Mouse (Mus musculus): Measurements from ENCODE around the gene Sec16b.

The Sec16b gene

DNA sequence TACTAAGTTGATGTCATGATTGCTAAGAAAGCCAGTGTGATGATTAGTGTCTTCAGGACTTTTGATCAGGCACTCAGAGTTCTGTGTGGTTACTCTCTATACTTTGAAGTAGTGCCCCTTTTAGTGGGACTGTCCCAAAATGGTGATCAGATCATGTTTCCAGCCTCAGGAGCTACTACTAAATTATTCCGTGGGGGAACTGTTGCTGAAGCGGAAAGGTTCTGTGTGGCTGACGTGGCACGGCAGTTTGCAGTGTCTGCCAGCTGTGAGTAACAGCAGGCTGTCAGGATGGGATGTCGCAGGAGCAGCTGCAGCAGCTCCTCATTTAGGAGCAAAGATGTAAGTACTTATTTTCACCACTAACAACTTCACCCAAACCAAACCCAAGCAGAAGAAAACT lies at the start of gene Sec16b:
Sec16b (plus strand) TSS at position 207 of the 400 bp plus-strand sequence.
- no peak for DNase-seq (ENCODE audit: low spot score)

DNA sequence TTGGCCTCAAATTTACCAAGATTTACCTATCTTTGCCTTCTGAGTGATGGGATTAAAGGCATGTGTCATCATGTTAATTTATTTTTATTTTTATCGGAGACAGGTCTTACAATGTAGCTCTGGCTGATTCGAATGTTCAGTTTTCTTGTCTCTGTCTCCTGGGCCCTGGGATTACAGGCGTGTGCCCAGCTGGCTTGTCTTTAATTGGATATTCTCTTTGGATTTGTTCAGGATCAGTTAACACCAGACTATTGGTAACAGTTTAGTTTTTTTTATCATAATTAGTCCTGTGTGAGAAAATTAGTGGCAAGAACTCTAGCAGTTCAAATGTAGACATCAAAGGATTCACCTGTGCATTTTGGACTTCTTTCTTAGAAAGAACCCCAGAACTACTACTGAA lies 48.7 kb upstream of the Sec16b start:
- DNase-seq (ENCODE audit: low spot score), result no peak

DNA sequence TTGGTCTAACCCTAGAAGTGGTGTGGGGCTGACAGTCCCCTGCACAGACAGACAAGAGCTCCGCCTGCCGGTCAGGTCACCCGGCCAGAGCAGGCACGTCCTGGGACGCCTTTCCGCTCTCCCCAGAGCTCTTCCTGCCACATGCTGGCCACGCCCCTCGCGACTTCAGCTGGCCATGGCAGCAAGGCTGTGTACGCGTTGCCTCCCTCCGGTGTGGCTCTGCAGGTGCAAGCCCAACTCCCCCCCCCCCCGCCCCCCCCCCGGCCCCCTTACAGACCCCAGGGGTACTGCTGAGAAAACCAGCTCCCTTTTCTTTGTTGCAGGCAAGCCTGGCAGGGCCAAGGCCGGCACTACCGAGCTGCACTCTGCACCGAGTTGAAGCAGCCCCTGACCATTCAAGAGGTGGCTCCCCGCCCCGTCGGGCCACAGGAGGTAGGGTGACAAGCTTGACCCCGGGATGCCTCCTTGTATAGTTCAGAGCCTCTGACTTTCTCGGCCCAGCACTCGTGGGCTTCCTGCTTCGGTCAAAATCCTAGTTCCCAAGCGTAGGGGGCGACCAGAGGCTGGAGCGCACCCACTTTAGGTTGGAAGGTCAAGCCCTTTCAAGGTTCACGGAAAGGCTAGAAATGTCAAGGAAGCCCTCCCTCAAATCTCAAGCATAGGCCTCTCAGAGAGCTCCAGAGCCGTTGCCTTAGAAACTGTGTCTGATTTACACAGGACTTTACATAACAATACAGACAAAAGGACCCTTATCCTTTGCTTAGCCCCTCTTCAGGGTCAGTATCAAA lies 47.9 kb upstream of the Sec16b start, which contains the start of gene Cryzl2:
Cryzl2 (plus strand) TSS at position 157 of the 788 bp plus-strand sequence.
- DNase-seq (ENCODE audit: low spot score), result peak; percentile 71

DNA sequence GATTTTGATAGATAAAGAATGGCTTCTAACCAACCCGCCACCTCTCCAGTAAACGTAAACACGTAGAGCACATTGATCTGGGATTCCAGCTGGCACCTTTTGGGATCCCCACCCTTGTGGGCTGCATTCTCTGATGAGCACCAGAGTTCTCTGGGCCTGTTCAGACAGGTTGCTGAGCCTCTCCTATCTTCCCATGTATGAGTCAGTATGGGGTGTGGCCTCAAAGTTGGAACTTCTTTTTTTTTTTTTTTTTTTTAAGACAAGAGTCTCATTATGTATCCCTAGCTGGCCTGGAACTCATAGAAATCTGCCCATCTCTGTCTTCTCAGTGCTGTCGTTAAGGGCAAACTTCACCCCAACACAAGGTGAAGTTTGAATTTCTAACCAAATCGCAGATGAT lies 46.6 kb upstream of the Sec16b start:
- DNase-seq (ENCODE audit: low spot score), result no peak

DNA sequence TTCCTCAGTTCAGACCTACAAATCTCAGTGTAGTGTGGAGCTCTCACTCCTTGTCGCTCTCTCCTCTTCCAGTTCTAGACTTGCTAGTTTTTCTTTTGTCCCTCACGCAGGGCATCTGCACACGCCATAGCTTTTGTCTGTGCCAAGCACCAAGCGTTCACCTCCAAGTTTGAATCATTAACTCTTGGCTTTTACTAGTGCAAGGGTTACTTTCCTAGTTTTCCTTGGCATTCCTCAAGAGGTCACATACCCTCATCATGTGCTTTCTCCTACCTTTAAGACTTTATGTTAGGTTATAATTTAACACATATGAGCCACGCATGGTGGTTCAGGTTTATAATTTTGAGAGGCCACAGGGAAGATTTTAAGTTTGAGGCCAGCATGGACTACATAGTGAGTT lies 45.3 kb upstream of the Sec16b start:
- DNase-seq (ENCODE audit: low spot score), result no peak

DNA sequence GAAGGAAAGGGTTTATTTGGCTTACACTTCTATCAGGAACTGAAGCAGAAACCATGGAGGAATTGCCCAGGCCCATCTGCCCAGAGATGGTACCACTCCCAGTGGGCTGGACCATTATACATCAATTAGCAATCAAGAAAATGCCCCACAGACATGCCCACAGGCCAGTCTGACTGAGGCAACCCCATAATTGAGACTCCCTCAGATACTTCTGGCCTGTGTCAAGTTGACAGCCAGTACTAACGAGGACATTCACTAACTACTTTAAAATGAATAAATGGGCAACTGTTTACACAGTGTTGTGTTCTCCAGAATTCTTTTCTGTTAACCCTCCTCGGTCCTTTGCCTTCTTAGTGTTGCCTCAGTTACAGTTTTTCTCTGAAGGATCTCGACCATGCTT lies 44.2 kb upstream of the Sec16b start:
- no peak for DNase-seq (ENCODE audit: low spot score)

DNA sequence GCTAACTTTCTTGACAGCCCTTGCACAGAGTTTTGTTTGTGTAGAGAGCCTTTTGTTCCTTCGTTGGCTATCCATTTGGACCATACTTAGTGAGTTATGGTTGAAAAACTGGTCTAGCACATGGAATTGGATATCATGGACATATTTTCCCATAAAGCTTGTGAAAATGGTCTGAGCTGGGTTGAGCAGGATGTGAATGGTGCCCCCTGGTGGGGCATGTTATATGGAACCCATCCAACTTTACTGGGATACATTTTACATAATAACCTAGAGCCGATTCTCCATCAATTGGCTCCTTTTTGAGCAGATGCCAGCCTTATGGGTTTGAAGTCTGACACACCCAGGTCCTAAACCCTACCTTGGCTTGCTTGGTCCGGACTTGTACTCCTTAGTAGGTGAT lies 41.3 kb upstream of the Sec16b start:
- DNase-seq (ENCODE audit: low spot score), result peak; percentile 82

DNA sequence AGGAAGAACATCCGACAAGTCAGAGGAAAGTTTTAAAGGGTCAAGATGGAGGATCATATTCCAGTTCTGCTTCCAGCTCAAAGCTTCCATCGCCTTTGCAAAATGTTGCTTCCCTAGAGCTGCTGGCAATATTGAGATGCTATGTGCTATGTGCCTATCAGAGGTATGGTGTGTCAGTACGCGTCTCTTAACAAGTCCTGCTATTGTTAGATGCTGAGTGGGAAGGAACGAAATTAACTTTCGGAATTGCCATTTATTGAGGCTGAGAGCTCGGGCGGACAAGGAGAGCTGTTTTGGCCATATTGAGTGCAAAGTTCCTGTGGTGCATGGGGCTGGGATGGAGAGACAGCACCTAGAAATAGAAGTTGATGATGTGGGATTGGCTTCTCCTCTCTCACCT lies 38.7 kb upstream of the Sec16b start:
- DNase-seq (ENCODE audit: low spot score), result no peak

DNA sequence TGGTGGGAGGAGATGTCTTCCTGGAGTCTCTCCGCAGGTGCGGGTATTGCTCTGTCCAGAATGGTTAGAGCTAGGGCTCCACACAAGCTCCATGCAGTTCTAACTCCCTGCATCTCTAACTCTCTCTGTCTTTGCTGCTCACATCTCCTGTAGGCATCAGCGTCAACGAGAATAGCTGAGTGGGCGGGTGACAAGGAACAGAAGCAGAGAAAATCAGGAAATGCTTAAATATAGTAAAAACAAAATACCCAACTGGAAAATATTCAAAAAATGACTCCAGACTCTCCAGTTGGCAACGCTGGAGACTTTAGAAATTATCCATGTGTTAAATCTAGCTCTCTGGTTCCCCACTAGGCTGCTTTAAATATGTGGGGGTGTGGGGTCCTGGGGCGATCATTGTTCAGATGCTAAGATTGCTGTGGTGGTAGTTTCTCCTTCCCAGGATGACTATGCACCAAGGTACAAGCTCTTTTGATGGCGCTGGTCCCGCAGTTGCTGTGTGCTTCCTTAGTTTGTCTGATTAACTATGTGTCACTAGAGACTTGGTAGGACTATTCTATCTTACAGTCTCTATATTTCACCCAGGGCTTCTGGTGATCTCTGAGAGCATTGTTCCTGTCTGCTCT lies 35.7 kb upstream of the Sec16b start:
- peak; percentile 79 for DNase-seq (ENCODE audit: low spot score)

DNA sequence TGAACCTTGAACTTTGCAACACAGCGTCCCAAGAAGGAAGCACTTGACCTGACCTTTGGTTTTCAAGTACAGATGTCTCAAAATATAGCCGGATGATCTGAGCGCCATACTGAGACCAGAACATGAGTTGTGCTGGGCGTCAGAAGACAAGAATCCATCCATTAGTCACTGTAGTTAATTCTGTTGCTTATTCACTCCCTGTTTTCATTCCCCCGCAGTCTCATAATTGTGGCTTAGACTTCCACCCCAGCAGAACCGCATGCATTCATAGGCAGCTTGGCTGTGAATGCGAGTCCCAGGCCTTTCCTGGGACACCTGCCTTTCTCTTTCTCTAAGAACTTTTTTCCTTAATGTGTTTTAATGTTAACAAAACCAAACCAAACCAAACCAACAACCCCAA lies 33.8 kb upstream of the Sec16b start:
- no peak for DNase-seq (ENCODE audit: low spot score)

DNA sequence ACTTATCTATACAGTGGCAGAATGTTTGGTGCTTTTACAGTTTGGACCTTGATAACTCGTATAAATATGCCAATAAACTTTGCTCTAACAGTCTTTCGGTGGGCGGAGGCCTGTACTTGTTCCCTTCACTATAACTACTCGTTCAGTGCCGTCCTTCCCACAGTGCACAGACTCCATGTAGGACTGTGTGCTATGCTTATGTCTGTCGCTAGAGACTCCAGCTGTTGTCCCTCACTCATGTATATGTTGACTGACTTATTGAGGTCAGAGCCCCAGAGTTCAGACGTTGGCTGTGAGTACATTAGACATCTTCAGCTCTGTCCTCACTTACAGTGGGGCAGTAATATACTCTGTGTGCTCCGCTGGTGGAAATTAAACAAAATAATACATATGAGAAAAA lies 31.7 kb upstream of the Sec16b start:
- DNase-seq (ENCODE audit: low spot score), result no peak

DNA sequence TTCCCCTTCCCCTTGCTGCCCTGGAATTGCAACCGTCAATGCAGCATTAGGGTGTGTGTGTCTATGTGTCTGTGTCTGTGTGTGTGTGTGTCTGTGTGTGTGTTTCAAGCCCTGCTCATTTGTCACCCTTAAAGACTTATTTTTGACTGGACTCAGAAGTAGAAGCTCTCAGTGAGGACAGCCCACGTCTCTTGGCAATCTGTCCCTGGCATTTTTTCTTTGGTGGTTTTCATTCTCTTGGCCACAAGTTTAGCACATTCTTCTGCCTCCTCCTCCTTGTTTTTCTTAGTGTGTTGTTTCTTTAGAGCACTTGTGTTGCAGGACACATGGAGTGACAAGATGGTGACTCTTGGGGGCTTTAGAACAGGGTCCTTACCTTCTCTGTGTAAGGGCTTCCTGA lies 30.3 kb upstream of the Sec16b start:
- DNase-seq (ENCODE audit: low spot score), result no peak

DNA sequence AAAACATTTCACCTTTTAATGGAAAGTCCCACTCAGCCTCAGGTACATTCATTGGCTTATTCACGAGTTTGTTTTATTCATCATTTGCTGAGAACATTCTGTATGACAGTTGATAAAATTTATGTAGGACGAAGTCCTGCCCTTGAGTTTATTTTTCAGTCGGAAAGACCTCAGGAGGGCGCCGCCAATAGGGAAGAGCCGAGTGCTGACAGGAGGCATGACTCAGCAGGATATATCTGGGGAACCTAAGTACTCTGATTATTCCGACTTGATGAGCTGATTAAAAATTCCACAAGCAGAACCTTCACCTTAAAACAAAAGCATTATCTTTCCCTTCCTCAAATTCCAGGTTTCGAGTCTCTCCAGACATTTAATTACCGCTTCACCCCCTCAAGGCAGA lies 26.4 kb upstream of the Sec16b start:
- no peak for DNase-seq (ENCODE audit: low spot score)

DNA sequence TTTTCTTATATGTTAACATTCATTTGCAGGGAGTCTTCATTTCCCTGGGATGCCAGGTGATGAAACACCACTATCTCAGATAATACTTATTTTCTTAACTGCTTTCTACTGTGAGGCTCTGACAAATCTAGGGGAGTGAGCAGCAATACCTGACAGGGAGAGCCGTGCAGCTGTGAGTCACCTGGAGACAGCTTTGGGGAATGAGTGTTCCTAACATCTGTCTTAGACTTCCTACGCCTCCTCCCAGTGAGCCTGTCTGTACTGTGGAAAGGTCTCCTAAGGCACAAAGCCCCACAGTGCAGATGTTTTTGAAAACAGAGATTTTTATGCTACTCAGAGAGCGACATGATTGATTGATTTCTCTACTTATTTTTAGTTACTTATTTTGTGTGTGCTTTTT lies 25.6 kb upstream of the Sec16b start:
- no peak for DNase-seq (ENCODE audit: low spot score)

DNA sequence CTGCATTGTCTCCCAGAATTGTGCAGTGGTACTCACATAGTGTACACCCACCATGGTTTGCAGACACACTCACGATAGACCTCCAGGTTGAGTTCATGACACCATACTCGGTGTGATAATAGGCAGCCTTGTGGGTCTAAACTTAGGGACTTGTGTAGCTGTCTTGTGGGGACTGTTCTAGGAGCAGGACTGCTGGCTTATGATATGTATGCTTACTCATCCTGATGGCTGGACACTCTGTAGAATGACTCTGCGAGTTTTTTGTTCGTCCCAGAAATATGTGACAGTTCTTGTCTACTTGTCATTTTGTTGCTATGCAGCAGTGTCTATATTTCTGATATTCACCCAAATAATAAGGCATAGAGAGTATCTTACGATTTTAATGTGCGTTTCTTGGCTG lies 24.9 kb upstream of the Sec16b start:
- no peak for DNase-seq (ENCODE audit: low spot score)

DNA sequence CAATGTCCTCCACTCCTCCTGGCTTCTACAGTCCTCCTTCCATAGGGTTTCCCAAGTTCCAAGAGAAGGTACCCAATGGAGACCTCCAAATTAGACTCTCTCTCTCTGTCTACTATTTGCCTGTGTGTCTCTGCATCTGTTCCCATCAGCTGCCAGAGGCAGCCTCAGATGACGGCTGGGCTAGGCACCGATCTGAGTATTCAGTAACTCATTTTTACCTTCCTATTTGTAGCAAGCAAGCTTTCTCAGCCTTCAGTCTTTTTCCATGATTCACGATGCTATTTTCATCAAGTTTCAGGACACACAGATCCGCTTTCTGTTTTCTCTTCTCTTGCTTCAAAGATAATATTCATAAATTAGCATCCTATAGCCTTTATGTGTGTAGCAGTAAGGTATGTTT lies 22.4 kb upstream of the Sec16b start:
- no peak for DNase-seq (ENCODE audit: low spot score)

DNA sequence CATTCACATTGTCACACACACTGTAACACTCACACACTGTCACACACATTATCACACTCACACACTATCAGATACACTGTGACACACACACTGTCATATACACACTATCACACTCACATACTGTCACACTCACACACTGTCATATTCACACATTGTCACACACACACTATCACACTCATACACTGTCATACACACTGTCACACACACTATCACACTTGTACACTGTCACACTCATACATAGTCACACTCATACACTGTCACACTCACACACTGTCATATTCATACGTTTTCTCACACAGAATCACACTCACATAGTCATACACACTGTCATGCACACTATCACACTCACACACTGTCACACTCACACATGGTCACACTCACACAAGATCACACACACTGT lies 5.9 kb upstream of the Sec16b start:
- DNase-seq (ENCODE audit: low spot score), result no peak

DNA sequence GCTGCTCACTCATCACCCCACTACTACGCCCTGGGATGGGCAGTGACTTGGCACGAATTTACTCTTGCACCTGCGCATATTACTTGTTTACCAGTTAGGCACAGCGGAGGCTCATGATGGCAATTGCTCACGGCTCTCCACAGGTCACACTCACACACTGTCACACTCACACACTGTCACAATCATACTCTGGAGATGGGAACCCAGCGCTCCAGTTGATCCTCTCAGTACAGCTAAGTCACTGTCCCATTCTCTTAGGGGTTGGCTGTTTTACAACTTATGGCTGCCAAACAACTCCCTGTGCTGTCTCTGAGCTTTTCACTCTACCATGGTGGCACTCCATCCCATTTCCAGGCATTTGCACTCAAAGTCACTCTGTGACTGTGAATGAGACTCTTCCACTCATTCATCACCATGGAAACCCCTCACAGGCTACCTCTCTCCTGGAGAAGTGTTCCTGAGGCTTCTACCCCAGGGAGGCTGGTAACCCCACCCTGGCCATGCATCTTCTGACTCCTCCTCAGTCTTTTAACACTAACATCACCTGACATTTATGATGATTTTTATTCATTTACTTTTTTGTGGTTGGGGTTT lies 5.1 kb upstream of the Sec16b start:
- no peak for DNase-seq (ENCODE audit: low spot score)

DNA sequence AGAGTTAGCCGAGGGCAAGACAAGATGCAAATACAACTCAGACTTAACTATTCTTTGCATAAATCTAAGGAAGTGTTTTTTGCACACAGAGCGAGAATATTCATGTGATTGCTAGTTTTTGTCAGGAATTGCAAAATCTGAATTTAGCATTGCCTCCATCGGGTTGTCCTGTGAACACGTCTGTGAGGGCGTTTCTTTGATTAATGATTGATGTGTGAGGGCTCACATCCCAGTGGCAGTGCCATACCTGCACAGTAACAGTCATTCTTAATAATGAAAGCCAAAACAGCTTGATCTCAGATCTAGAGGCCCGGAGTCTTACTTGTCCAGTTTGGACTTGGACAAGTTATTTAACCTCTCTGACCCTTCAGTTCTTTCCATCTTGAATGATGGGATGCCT lies 3.5 kb upstream of the Sec16b start:
- no peak for DNase-seq (ENCODE audit: low spot score)

DNA sequence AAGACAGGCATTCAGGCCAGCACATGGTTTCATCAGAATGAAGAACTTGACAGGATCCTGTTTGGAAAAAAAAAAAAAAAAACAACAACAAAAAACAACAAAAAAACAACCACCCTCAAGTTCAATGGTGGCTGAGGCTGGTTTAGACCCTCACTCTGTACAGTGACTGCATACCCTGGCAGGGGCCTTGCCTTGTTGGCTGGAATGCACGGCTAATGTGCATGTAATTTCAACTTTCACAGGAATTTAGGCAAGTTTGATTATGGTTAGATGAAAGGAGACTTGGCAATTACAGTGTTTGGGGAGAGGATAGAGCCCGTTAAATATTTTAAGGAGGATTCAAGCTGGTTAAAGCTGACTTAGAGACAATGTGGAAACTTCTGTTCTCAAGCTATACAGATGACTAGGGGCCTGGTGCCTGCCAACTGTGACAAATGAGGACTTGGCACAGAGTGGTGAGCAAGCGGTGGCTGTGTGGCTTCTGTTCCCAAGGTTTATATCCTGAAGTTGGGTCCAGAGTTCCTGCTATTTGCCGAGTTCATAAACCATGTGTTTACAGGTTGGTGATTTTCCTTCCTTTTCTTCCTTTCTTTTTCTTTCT lies 567 bp downstream of the Sec16b start:
- peak; percentile 47 for DNase-seq (ENCODE audit: low spot score)

DNA sequence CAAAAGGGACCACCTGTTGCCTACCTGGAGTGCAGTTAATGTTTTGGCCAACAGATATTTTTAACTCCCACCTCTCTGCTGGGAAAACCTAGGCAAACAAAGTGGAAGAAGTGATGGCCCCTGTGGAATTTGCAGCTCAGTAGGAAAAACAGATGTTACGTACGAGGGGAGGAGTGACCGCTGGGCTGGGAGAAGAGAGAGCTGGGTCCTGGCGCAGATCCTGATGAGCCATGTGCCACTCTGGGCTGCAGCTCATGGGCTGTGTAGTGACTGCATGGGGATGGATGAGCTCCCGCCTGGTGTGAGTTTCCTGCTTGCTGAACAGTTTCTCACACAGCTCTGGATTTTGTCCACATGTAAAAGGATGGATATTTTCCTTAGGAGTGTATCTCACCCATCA lies 1.3 kb downstream of the Sec16b start:
- DNase-seq (ENCODE audit: low spot score), result no peak

DNA sequence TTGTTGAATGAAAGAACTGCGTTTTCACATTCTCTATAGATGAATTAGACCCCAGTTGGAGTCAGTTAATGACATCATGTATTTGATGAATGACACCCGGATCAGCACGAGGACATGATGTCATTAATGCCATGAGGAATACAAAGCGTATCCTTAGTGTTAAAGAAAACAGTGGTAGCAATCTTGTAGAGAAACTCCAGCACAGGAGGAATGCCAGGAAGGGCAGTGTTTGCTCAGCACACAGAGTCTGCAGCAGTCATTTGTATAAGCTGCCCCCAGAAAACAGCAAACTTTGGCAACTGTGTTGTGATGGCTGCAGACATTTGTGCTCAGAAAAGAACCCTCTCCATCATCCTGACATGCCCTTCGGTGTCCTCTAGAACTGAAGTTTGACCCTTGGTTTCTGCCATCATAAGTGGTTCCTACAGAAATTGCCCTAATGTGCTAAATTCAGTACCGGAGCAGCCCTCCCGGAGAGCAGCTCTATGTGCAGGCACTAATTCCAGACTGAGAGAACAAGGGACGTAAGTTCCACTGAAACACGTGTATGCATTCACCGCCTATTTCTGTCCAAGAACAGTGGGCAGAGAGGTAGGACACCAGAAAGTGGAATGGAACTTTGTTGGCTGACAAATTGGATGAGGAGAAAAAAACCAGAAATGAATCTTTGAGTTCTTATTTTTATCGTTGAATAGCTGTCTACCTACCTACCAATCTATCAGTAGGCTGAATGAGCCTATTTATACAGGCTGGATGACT lies 6.3 kb downstream of the Sec16b start:
- no peak for DNase-seq (ENCODE audit: low spot score)

Measured in layer of hippocampus, adult 11-12 months (tissue).